Mouse (Mus musculus) hindbrain, embryonic 12.5 days (tissue): ENCODE measurements around the gene Sbds. TPM values are rescaled to one million over a fixed set of nuclear protein-coding genes. Genes with fewer than 3 reads are reported as not detected.

Source experiments
- ATAC-seq: fragments of 200-750 bp; cut with Nextera tagmentation; 2 replicates; pipeline ENCODE4 v1.8.0; 2017; ENCODE audit warnings: moderate TSS enrichment; ENCODE audit not compliant: low FRiP score
- H3K27ac ChIP-seq: fragments of 300-500 bp; sonication (generic); 2 replicates; pipeline ENCODE4 v1.5.1; 2016; ENCODE audit warnings: mild to moderate bottlenecking
- H3K27me3 ChIP-seq: fragments of 300-500 bp; sonication (generic); 2 replicates; pipeline ENCODE4 v1.6.1; 2016; ENCODE audit warnings: mild to moderate bottlenecking
- H3K36me3 ChIP-seq: fragments of 300-500 bp; sonication (generic); 2 replicates; pipeline ENCODE4 v1.6.1; 2016; ENCODE audit warnings: mild to moderate bottlenecking
- H3K4me1 ChIP-seq: fragments of 300-500 bp; sonication (generic); 2 replicates; pipeline ENCODE4 v1.6.1; 2016
- H3K4me2 ChIP-seq: fragments of 300-500 bp; sonication (generic); replicated peaks from 2 replicates; pipeline ENCODE4 v1.6.1; 2016; ENCODE audit warnings: mild to moderate bottlenecking
- H3K4me3 ChIP-seq: fragments of 300-500 bp; sonication (generic); 2 replicates; pipeline ENCODE4 v1.5.1; 2016; ENCODE audit warnings: mild to moderate bottlenecking
- H3K9ac ChIP-seq: fragments of 300-500 bp; sonication (generic); 2 replicates; pipeline ENCODE4 v1.6.1; 2016; ENCODE audit warnings: mild to moderate bottlenecking, moderate library complexity
- H3K9me3 ChIP-seq: fragments of 300-500 bp; sonication (generic); replicated peaks from 2 replicates; pipeline ENCODE4 v1.6.1; 2016; ENCODE audit warnings: mild to moderate bottlenecking
- WGBS: fragments of 180-500 bp; shearing (Covaris S2); methylation state at CpG from one replicate; pipeline ENCODE4 v1.1.7; 2016; 5-methylcytosine and 5-hydroxymethylcytosine counted together
- polyA plus RNA-seq: library from polyadenylated mRNA; unstranded; fragments of >200 nt; fragmentation: Nextera tagmentation; extraction: Ambion mirVana; gene quantifications from 2 replicates; pipeline ENCODE4 v1.2.1, GENCODE M21; 2016

Sbds gene
- 69.5 and 72.6 TPM in 2 replicates for polyA plus RNA-seq

GRCm38 (mm10) chr5:130255017-130255720, at the start of gene Sbds, which contains the start of gene Tyw1:
Sbds (minus strand) TSS chr5:130255530.
Tyw1 (plus strand) TSS chr5:130255619.
- peak; percentile 89 for ATAC-seq
- WGBS = under 1% methylated on average over 52 of the region's 52 CpGs
- peak within 1 kb of the TSS; percentile 66 for H3K4me2 ChIP-seq
- peaks cover 28% of the 10 kb centered on the region for H3K36me3 ChIP-seq
- no peaks in the 10 kb centered on the region for H3K9me3 ChIP-seq
- peak within 1 kb of the TSS; percentile 82 for H3K9ac ChIP-seq
- peak within 1 kb of the TSS; percentile 73 for H3K4me3 ChIP-seq
- H3K27me3 ChIP-seq = no peaks in the 10 kb centered on the region
- peaks cover 25% of the 10 kb centered on the region; the same call in 1 of the 2 replicates for H3K4me1 ChIP-seq
- peak within 1 kb of the TSS; percentile 80; the same call in 1 of the 2 replicates for H3K27ac ChIP-seq

GRCm38 (mm10) chr5:130303611-130304010, 48.3 kb upstream of the Sbds start:
- H3K4me3 ChIP-seq = no peak overlapping the region
- H3K36me3 ChIP-seq = peaks cover 58% of the 10 kb centered on the region
- no peak overlapping the region for H3K9ac ChIP-seq
- ATAC-seq = no peak
- no peaks in the 10 kb centered on the region for H3K27me3 ChIP-seq
- no peaks in the 10 kb centered on the region for H3K9me3 ChIP-seq
- H3K4me2 ChIP-seq = no peak overlapping the region
- H3K4me1 ChIP-seq = peaks cover 2% of the 10 kb centered on the region; the same call in 1 of the 2 replicates
- H3K27ac ChIP-seq = no peak overlapping the region
- WGBS = 93% methylated on average over 6 of the region's 6 CpGs

GRCm38 (mm10) chr5:130299526-130299925, 44.2 kb upstream of the Sbds start:
- H3K4me1 ChIP-seq = 0 out of 2 replicates have a peak, but pooled peaks cover 1% of the 10 kb centered on the region
- no peak overlapping the region for H3K27ac ChIP-seq
- WGBS = 97% methylated on average over 8 of the region's 8 CpGs
- no peak overlapping the region for H3K9ac ChIP-seq
- ATAC-seq = no peak
- H3K9me3 ChIP-seq = no peaks in the 10 kb centered on the region
- peaks cover 61% of the 10 kb centered on the region for H3K36me3 ChIP-seq
- H3K4me3 ChIP-seq = no peak overlapping the region
- no peaks in the 10 kb centered on the region for H3K27me3 ChIP-seq
- H3K4me2 ChIP-seq = no peak overlapping the region

GRCm38 (mm10) chr5:130298831-130299460, 43.6 kb upstream of the Sbds start:
- Histone ChIP-seq H3K9me3 (no peaks in the 10 kb centered on the region), H3K9ac (no peak overlapping the region), H3K4me3 (no peak overlapping the region), H3K36me3 (peaks cover 61% of the 10 kb centered on the region), H3K27me3 (no peaks in the 10 kb centered on the region), H3K4me1 (0 out of 2 replicates have a peak, but pooled peaks cover 3% of the 10 kb centered on the region), H3K27ac (no peak overlapping the region), H3K4me2 (no peak overlapping the region)
- 90% methylated on average over 9 of the region's 9 CpGs for WGBS
- no peak for ATAC-seq

GRCm38 (mm10) chr5:130296071-130296470, 40.7 kb upstream of the Sbds start:
- H3K4me3 ChIP-seq = no peak overlapping the region
- no peak for ATAC-seq
- H3K27me3 ChIP-seq = no peaks in the 10 kb centered on the region
- 70% methylated on average over 5 of the region's 5 CpGs for WGBS
- no peak overlapping the region for H3K4me2 ChIP-seq
- no peaks in the 10 kb centered on the region for H3K9me3 ChIP-seq
- 0 out of 2 replicates have a peak, but pooled peaks cover 3% of the 10 kb centered on the region for H3K4me1 ChIP-seq
- no peak overlapping the region for H3K27ac ChIP-seq
- H3K36me3 ChIP-seq = peaks cover 61% of the 10 kb centered on the region
- no peak overlapping the region for H3K9ac ChIP-seq

GRCm38 (mm10) chr5:130294598-130294997, 39.3 kb upstream of the Sbds start:
- WGBS = 89% methylated on average over 6 of the region's 6 CpGs
- Histone ChIP-seq H3K4me2 (no peak overlapping the region), H3K9me3 (no peaks in the 10 kb centered on the region), H3K4me1 (0 out of 2 replicates have a peak, but pooled peaks cover 3% of the 10 kb centered on the region), H3K27me3 (no peaks in the 10 kb centered on the region), H3K4me3 (no peak overlapping the region), H3K9ac (no peak overlapping the region), H3K27ac (no peak overlapping the region), H3K36me3 (peaks cover 62% of the 10 kb centered on the region)
- ATAC-seq = no peak

GRCm38 (mm10) chr5:130293941-130294340, 38.6 kb upstream of the Sbds start:
- no peak for ATAC-seq
- Histone ChIP-seq H3K36me3 (peaks cover 62% of the 10 kb centered on the region), H3K9ac (no peak overlapping the region)

GRCm38 (mm10) chr5:130292976-130293375, 37.6 kb upstream of the Sbds start:
- WGBS = 89% methylated on average over 4 of the region's 4 CpGs
- ATAC-seq = no peak

More at GRCm38 (mm10) chr5:130293941-130294340, 38.6 kb upstream of the Sbds start:
- 78% methylated on average over 5 of the region's 5 CpGs for WGBS
- H3K4me1 ChIP-seq = 0 out of 2 replicates have a peak, but pooled peaks cover 3% of the 10 kb centered on the region
- no peaks in the 10 kb centered on the region for H3K9me3 ChIP-seq
- no peak overlapping the region for H3K27ac ChIP-seq
- no peak overlapping the region for H3K4me3 ChIP-seq
- no peak overlapping the region for H3K4me2 ChIP-seq
- H3K27me3 ChIP-seq = no peaks in the 10 kb centered on the region

GRCm38 (mm10) chr5:130290775-130291174, 35.4 kb upstream of the Sbds start:
- no peak overlapping the region for H3K27ac ChIP-seq
- no peak overlapping the region for H3K4me2 ChIP-seq
- H3K36me3 ChIP-seq = peaks cover 57% of the 10 kb centered on the region
- H3K27me3 ChIP-seq = no peaks in the 10 kb centered on the region
- H3K9me3 ChIP-seq = no peaks in the 10 kb centered on the region
- 0 out of 2 replicates have a peak, but pooled peaks cover 3% of the 10 kb centered on the region for H3K4me1 ChIP-seq
- no peak overlapping the region for H3K9ac ChIP-seq
- no peak for ATAC-seq
- 92% methylated on average over 12 of the region's 12 CpGs for WGBS
- no peak overlapping the region for H3K4me3 ChIP-seq

More at GRCm38 (mm10) chr5:130292976-130293375, 37.6 kb upstream of the Sbds start:
- Histone ChIP-seq H3K4me1 (0 out of 2 replicates have a peak, but pooled peaks cover 3% of the 10 kb centered on the region), H3K9me3 (no peaks in the 10 kb centered on the region), H3K4me3 (no peak overlapping the region), H3K27me3 (no peaks in the 10 kb centered on the region), H3K9ac (no peak overlapping the region), H3K27ac (no peak overlapping the region), H3K4me2 (no peak overlapping the region), H3K36me3 (peaks cover 68% of the 10 kb centered on the region)

- H3K4me2 ChIP-seq = no peak overlapping the region
- no peak overlapping the region for H3K9ac ChIP-seq
- H3K27me3 ChIP-seq = no peaks in the 10 kb centered on the region
- no peak overlapping the region for H3K27ac ChIP-seq
- peaks cover 57% of the 10 kb centered on the region for H3K36me3 ChIP-seq
- WGBS = 97% methylated on average over 6 of the region's 6 CpGs
- H3K4me1 ChIP-seq = 0 out of 2 replicates have a peak, but pooled peaks cover 3% of the 10 kb centered on the region
- no peaks in the 10 kb centered on the region for H3K9me3 ChIP-seq
- no peak for ATAC-seq
- no peak overlapping the region for H3K4me3 ChIP-seq
These were observed 34.9 kb upstream of the Sbds start for GRCm38 (mm10) chr5:130290242-130290641.

GRCm38 (mm10) chr5:130288106-130288505, 32.8 kb upstream of the Sbds start:
- 90% methylated on average over 7 of the region's 7 CpGs for WGBS
- H3K4me1 ChIP-seq = no peaks in the 10 kb centered on the region
- ATAC-seq = no peak
- peaks cover 7% of the 10 kb centered on the region; the same call in 1 of the 2 replicates for H3K9me3 ChIP-seq
- H3K9ac ChIP-seq = no peak overlapping the region
- no peak overlapping the region for H3K4me3 ChIP-seq
- no peaks in the 10 kb centered on the region for H3K27me3 ChIP-seq
- H3K36me3 ChIP-seq = peaks cover 70% of the 10 kb centered on the region
- H3K27ac ChIP-seq = no peak overlapping the region
- no peak overlapping the region for H3K4me2 ChIP-seq

- H3K4me3 ChIP-seq = no peak overlapping the region
- H3K36me3 ChIP-seq = peaks cover 73% of the 10 kb centered on the region
- H3K9ac ChIP-seq = no peak overlapping the region
- no peaks in the 10 kb centered on the region for H3K27me3 ChIP-seq
- 98% methylated on average over 9 of the region's 9 CpGs for WGBS
- no peak overlapping the region for H3K27ac ChIP-seq
- H3K9me3 ChIP-seq = peaks cover 7% of the 10 kb centered on the region; the same call in 1 of the 2 replicates
- no peaks in the 10 kb centered on the region for H3K4me1 ChIP-seq
- H3K4me2 ChIP-seq = no peak overlapping the region
- ATAC-seq = no peak
These were observed 27.9 kb upstream of the Sbds start for GRCm38 (mm10) chr5:130283079-130283732.
